Mouse (Mus musculus): ENCODE data around the gene Fbn1.

GRCm38 (mm10) chr2:125314169-125314925 lies 193.4 kb downstream of the Fbn1 start:
- TF ChIP-seq CTCF (IDR thresholded peaks at IDR 0.05; ENCODE audit: low read depth, low read length) (no peak), POLR2A (IDR thresholded peaks at IDR 0.05; ENCODE audit: borderline replicate concordance, low read depth, low read length) (no peak)

Data from bone marrow macrophage, adult 2 months (primary cell).